Mouse (Mus musculus): ENCODE measurements around the gene Gm14137.

Gm14137 gene

GRCm38 (mm10) chr2:119173991-119174651 lies at the start of gene Gm14137:
Gene Gm14137 (plus strand): TSS chr2:119174509.
- in situ Hi-C loops (cut with MboI; ENCODE audit: low pct_unique_long_range_greater_than_20kb in 1 of 2, low sequenced_read_pairs in 2 of 2, unreplicated experiment in 1 of 2), result no loop called here

GRCm38 (mm10) chr2:119136346-119136898 lies 37.9 kb upstream of the Gm14137 start:
- in situ Hi-C loops (cut with MboI; ENCODE audit: low pct_unique_long_range_greater_than_20kb in 1 of 2, low sequenced_read_pairs in 2 of 2, unreplicated experiment in 1 of 2), result loop anchor here in 1 of 2 experiments (25.0 kb wide), 1 partner anchor 301 kb away; no protein-coding TSS in a partner anchor

GRCm38 (mm10) chr2:119145199-119145598 lies 29.1 kb upstream of the Gm14137 start:
- in situ Hi-C loops (cut with MboI; ENCODE audit: low pct_unique_long_range_greater_than_20kb in 1 of 2, low sequenced_read_pairs in 2 of 2, unreplicated experiment in 1 of 2), result loop anchor here in 1 of 2 experiments (25.0 kb wide), 1 partner anchor 292 kb away; no protein-coding TSS in a partner anchor

GRCm38 (mm10) chr2:119146435-119146834 lies 27.9 kb upstream of the Gm14137 start:
- in situ Hi-C loops (cut with MboI; ENCODE audit: low pct_unique_long_range_greater_than_20kb in 1 of 2, low sequenced_read_pairs in 2 of 2, unreplicated experiment in 1 of 2), result loop anchor here in 1 of 2 experiments (25.0 kb wide), 1 partner anchor 291 kb away; no protein-coding TSS in a partner anchor

DNA sequence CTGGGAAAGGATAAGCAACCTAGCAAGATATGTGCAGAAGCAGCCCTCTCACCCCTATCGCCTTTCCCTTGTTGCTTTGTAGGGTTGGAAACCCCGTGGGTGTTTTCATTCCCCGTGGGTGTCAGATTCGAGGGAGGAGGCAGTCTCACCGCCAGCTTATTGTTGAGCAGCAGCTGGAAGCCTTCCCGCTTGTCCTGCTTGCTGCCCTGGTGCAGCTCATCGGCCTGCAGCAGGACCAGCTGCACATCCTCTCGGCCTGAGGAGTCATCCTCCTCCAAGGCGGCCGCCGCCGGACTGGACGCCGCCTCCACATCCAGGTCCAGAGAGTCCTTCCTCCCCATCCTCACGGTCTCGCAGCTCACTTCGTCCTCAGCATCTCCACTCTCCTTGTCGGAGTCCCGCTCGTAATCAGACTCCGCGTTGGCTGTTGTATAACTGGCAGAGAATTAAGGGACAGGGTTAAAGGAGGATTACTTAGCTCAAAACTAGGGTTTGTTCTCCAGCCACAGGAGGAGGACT lies 27.1 kb upstream of the Gm14137 start:
- in situ Hi-C loops (cut with MboI; ENCODE audit: low pct_unique_long_range_greater_than_20kb in 1 of 2, low sequenced_read_pairs in 2 of 2, unreplicated experiment in 1 of 2), result loop anchor here in 1 of 2 experiments (25.0 kb wide), 1 partner anchor 290 kb away; no protein-coding TSS in a partner anchor

DNA sequence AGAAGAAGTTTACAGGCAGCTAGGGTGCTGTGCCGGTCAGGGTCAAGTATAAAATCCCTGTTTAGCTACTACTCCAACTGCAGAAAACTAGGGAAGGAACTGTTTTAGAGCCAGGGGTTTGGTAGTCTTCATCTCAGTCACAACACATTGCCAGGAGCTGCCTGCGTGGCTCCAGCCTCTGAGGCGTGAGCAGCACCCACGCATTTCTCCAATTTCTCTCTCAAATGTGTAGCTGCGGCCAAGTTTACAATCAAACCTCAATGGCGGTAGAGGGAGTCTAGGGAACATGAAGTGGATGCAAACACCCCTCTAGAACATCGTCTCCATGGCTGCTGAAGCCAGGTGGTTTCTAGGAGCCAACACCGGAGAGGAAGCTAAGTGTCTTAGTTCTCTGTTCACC lies 26.5 kb upstream of the Gm14137 start:
- in situ Hi-C loops (cut with MboI; ENCODE audit: low pct_unique_long_range_greater_than_20kb in 1 of 2, low sequenced_read_pairs in 2 of 2, unreplicated experiment in 1 of 2), result loop anchor here in 1 of 2 experiments (25.0 kb wide), 1 partner anchor 290 kb away; no protein-coding TSS in a partner anchor

DNA sequence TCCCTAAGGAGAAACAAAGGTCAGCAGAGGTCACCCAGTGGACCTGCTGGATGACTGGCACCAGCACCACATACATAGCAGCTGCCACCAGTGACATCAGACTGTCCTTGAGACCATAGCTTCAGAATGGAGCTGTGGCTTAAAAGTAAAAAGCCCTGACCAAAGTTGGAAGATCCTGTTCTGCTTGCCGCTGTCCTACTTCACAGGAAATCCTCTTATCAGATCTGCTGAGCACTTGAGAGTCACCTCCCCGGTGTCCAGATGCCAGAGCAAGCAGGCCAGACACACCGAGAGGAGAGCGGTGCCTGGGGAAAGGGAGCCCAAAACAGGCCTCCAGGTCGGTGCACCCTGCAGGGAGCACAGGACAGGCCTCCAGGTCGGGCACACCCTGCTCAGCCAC lies 22.1 kb upstream of the Gm14137 start:
- in situ Hi-C loops (cut with MboI; ENCODE audit: low pct_unique_long_range_greater_than_20kb in 1 of 2, low sequenced_read_pairs in 2 of 2, unreplicated experiment in 1 of 2), result no loop called here

DNA sequence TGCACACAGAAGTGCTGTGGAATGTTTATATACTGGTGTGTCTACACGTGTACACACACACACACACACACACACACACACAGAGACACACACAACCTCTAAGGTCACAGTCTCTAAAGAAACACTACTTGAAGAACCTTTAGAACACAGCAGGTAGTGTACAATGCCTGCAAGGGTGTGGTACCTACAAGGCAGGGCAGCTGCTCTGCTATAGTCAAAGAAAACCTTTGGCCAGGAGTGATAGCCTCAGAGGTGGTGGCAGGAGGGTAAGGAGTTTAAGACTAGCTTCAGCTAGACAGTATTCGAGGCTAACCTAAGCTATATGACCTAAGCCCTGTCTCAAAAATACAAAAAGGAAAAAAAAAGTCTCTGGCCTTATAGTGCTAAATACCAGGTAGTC lies 19.6 kb upstream of the Gm14137 start:
- in situ Hi-C loops (cut with MboI; ENCODE audit: low pct_unique_long_range_greater_than_20kb in 1 of 2, low sequenced_read_pairs in 2 of 2, unreplicated experiment in 1 of 2), result no loop called here

DNA sequence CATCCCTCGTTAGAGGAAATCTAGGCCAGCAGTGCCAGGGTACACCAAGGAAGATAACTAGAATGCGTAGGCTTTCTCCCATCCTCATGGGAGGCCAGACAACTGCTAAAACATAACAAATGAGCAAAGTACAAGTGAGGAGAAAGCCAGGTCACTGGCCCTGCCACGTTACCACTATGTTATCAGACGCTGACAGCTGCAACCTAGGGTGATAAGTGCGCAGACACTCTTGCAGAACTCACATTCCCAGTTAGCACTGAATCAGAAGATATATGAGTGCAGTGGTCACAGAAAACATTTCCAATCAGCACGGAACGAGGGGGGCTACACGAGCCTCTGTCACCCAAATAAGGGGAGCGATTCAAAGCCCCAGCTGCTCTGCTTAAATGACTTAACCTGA lies 18.9 kb upstream of the Gm14137 start:
- in situ Hi-C loops (cut with MboI; ENCODE audit: low pct_unique_long_range_greater_than_20kb in 1 of 2, low sequenced_read_pairs in 2 of 2, unreplicated experiment in 1 of 2), result no loop called here

DNA sequence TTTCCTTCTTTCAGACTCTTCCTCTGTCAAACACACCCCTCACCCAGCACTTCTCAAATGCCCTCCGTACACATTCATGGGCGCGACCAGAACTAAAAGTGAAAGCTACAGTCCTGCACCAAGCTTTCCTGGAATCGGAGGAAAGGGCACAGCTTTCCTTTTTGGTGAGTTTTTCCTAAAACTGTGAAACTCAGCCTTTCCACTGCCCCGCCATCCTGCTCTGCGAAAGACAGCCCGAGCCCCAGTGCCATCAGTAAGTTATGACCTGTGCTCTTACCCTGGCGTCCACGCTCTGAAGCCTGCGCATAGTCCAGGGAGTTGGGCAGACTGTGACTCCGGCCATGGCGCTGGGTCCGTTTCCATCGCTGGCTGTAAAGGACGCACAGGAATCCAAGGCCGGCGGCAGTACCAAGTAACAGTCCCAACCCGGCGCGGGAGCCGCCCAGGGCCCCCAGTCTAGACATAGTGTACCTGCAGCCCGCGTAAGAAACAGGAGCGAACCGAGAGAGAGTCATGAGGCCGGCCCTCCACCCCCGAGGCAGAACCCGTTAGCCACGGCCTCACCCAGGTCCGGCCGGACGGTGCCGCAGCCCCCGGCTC lies 18.1 kb upstream of the Gm14137 start:
- in situ Hi-C loops (cut with MboI; ENCODE audit: low pct_unique_long_range_greater_than_20kb in 1 of 2, low sequenced_read_pairs in 2 of 2, unreplicated experiment in 1 of 2), result no loop called here

- in situ Hi-C loops (cut with MboI; ENCODE audit: low pct_unique_long_range_greater_than_20kb in 1 of 2, low sequenced_read_pairs in 2 of 2, unreplicated experiment in 1 of 2), result no loop called here
Observed at GRCm38 (mm10) chr2:119156681-119157572, 17.4 kb upstream of the Gm14137 start, which contains the start of gene Rmdn3. Gene Rmdn3 (minus strand): TSS chr2:119157034.

DNA sequence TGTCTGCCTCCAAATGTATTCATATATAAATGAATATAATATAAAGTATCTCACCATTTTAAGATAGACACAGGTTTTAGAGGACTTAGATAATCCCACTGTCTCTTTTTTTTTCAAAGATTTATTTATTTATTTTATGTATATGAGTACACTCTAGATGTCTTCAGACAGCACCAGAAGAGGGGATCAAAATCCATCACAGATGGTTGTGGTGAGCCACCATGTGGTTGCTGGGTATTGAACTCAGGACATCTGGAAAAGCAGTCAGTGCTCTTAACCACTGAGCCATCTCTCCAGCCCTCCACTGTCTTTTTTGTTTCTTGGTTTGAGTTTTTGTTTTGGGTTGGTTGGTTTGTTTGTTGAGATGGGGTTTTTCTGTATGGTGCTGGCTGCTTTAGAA lies 16.5 kb upstream of the Gm14137 start:
- in situ Hi-C loops (cut with MboI; ENCODE audit: low pct_unique_long_range_greater_than_20kb in 1 of 2, low sequenced_read_pairs in 2 of 2, unreplicated experiment in 1 of 2), result no loop called here

DNA sequence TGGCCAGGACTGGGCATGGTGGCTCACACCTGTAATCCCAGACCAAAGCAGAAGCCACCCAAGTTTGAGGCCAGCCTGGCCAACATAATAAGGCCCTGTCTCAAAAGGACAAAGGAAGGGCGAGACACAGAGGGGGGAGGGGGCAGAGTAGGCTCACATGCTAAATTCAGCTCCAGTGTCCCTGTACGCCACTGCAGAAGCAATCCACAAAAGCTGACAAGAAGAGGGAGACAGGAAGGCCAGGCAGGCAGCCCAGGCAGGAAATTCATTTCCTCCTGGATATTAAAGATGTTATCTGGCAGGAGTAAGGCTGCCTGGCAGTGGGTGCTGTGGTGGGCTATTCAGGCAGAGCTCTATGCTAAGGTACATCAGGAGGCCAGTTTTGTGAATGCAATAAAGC lies 13.1 kb upstream of the Gm14137 start:
- in situ Hi-C loops (cut with MboI; ENCODE audit: low pct_unique_long_range_greater_than_20kb in 1 of 2, low sequenced_read_pairs in 2 of 2, unreplicated experiment in 1 of 2), result no loop called here

DNA sequence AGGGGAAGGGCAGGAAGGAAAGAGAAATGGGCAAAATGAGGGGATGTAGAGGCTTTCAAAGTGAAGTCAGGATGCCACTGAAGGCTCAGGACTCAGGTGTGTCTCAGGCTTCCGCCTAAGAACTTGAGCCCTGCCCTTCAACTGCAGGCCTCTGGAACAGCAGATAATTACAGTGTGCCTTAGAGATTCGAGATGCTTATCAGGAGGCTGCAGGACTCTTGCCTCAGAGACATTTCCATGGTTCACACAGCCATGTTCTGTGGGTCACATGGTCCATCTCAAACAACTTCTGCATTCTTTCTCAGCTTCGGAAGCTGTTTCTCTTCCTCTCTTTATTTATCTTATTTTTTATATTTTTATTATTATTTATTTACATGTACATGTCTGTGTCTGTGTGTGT lies 11.2 kb upstream of the Gm14137 start:
- in situ Hi-C loops (cut with MboI; ENCODE audit: low pct_unique_long_range_greater_than_20kb in 1 of 2, low sequenced_read_pairs in 2 of 2, unreplicated experiment in 1 of 2), result no loop called here

DNA sequence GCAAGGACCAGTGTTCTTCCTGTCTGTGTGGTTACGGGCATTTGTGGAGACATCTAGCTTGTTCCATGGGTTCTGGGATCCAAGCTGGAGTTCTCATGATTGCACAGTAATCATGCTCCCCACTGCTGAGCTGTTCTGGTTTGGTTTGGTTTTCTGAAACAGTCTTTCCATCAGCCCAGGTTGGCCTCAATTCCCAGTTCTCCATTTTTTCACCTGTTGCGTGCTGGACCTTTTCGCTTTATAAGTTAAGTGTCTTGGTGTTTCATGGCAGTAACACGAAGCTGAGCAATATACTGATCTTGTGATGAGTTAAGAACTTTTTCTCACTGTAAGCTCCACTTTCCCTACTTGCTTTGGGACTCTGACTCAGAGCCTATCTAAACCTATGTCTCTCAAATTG lies 10.3 kb upstream of the Gm14137 start:
- in situ Hi-C loops (cut with MboI; ENCODE audit: low pct_unique_long_range_greater_than_20kb in 1 of 2, low sequenced_read_pairs in 2 of 2, unreplicated experiment in 1 of 2), result no loop called here

DNA sequence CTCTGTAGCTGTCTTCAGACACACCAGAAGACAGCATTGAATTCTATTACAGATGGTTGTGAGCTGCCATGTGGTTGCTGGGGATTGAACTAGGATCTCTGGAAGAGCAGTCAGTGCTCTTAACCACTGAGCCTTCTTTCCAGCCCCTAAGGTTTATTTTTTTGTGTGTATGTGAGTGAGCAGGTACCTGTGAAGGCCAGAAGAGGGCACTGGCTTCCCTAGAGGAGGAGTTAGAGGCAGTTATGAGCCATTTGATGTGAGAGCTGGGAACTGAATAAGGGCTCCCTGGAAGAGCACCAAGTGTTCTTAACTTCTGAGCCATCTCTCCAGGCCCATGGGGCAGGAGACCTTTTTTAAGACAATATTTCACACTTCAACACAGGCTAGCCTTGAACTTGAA lies 8.9 kb upstream of the Gm14137 start:
- in situ Hi-C loops (cut with MboI; ENCODE audit: low pct_unique_long_range_greater_than_20kb in 1 of 2, low sequenced_read_pairs in 2 of 2, unreplicated experiment in 1 of 2), result no loop called here

DNA sequence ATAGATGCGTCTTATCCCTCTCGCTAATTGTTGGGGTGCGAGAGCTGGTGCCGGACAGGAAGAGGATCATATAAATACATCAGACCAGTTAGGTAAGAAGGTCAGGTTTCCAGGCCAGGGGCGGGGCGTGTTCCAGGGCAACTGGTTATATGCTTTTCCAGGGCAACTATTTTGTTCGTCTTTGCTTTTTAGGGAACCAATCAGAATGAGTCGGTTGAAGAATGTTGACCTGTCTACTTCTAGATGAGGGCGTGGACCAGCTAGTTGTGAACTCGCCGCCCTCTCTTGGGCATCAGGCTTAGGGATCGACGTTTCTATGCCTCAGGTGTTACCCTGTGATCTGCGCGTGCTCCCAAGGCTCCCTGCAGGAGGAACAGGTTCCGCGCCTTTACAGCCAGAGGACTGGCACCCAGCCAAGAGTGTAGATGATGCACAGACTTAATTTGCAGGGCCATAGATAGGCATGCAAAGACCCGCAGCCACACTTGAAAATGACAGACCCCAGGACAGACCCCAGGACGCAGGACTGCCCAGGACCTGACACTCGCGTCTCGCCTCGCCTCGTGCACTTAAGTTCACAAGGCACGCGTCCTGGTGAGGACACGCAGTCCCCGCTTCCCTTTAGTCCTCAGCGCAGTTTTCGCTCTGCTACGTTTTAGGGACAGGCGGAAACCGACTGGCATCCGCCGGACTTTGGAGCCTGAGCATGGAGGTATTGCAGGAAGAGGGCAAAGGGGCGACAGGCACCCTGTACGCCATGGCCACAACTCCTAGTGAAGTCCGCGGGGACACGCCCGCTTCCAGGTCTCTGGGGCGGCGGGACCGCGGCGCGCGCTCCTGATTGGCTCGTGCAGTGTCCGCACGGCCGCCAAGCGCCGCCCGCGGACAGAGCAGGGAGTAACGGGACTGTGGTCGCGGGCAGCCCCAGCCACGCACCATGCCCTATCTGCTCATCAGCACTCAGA lies 7.1 kb upstream of the Gm14137 start, which contains the start of gene Gchfr:
TSS of gene Gchfr (plus strand) at position 873 of the 965 bp plus-strand sequence.
- in situ Hi-C loops (cut with MboI; ENCODE audit: low pct_unique_long_range_greater_than_20kb in 1 of 2, low sequenced_read_pairs in 2 of 2, unreplicated experiment in 1 of 2), result no loop called here
